Mouse (Mus musculus) midbrain, embryonic 14.5 days (tissue): Measurements from ENCODE around the gene H2-D1. TPM values are rescaled to one million over a fixed set of nuclear protein-coding genes. Genes with fewer than 3 reads are reported as not detected.
"Not testable (repeated sequence)": the region's sequence is repeated elsewhere in the genome, so short reads cannot be mapped to it uniquely, and the experiment has no call there.

Source experiments
- ATAC-seq: fragments of 200-750 bp; cut with Nextera tagmentation; 2 replicates; pipeline ENCODE4 v1.8.0; 2017; ENCODE audit warnings: moderate number of reproducible peaks, moderate library complexity; ENCODE audit not compliant: low FRiP score, low TSS enrichment
- DNase-seq: peaks from one replicate; pipeline ENCODE4 v3.0.0-alpha.2; 2015
- H3K27ac ChIP-seq: fragments of 300-500 bp; sonication (generic); replicated peaks from 2 replicates; pipeline ENCODE4 v1.5.1; 2014; ENCODE audit warnings: mild to moderate bottlenecking, low read depth, low read length, moderate library complexity
- H3K27me3 ChIP-seq: fragments of 300-500 bp; sonication (generic); 2 replicates; pipeline ENCODE4 v1.6.1; 2014; ENCODE audit warnings: low read length, control low read depth, mixed read lengths; ENCODE audit not compliant: control insufficient read depth, insufficient read depth
- H3K36me3 ChIP-seq: fragments of 300-500 bp; sonication (generic); 2 replicates; pipeline ENCODE4 v1.6.1; 2014; ENCODE audit warnings: low read length, control low read depth; ENCODE audit not compliant: control insufficient read depth, insufficient read depth
- H3K4me1 ChIP-seq: fragments of 300-500 bp; sonication (generic); 2 replicates; pipeline ENCODE4 v1.6.1; 2014; ENCODE audit warnings: mild to moderate bottlenecking, antibody characterized with exemption, low read length, control low read depth; ENCODE audit not compliant: control insufficient read depth, insufficient read depth
- H3K4me2 ChIP-seq: fragments of 300-500 bp; sonication (generic); 2 replicates; pipeline ENCODE4 v1.6.1; 2014; ENCODE audit warnings: mild to moderate bottlenecking, low read length, moderate library complexity
- H3K4me3 ChIP-seq: fragments of 300-500 bp; sonication (generic); replicated peaks from 2 replicates; pipeline ENCODE4 v1.5.1; 2014; ENCODE audit warnings: low read depth, low read length
- H3K9ac ChIP-seq: fragments of 300-500 bp; sonication (generic); replicated peaks from 2 replicates; pipeline ENCODE4 v1.6.1; 2014; ENCODE audit warnings: mild to moderate bottlenecking, low read length, moderate library complexity
- H3K9me3 ChIP-seq: fragments of 300-500 bp; sonication (generic); 2 replicates; pipeline ENCODE4 v1.6.1; 2016; ENCODE audit warnings: low read length, control low read depth, mixed read lengths; ENCODE audit not compliant: control insufficient read depth
- whole genome bisulfite sequencing: fragments of 180-500 bp; shearing (Covaris S2); extraction: QIAGEN DNeasy Blood & Tissue Kit; methylation state at CpG from one replicate; pipeline ENCODE4 v1.1.7; 2014; 5-methylcytosine and 5-hydroxymethylcytosine counted together
- polyA plus RNA-seq: library from polyadenylated mRNA; unstranded; fragments of >200 nt; fragmentation: Nextera tagmentation; extraction: Ambion mirVana; gene quantifications from 2 replicates; pipeline ENCODE4 v1.2.1, GENCODE M21; 2014

The H2-D1 gene
- polyA plus RNA-seq, 1 experiment from 2014 or later, result 68.5 TPM

DNA sequence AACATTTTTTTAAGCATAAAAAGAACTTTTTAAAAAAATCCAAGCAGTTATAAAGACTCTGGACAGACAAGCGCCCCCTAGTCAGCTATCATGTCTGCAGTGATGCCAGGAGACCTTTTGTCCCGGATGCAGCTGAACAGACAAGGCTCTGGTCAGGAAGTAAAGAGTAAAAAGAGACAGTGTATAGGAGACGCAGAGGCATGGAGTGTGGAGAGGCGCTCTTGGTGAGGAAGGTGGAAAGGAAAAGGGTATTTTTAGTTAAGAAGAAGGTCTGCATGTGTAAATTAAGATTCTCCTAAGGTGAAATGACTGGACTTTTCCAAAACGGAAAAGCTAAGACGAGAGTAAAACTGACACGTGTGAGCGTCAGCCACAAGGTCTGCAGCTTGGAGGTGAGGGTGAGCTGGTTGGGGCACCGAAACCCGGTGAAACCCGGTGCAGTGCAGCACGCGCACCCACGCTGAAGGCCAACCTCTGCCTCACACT is 35.9 kb upstream of the H2-D1 start:
- Histone ChIP-seq H3K4me3 (no peak overlapping the region), H3K9me3 (no peaks in the 10 kb centered on the region), H3K27ac (no peak overlapping the region), H3K36me3 (peaks cover 60% of the 10 kb centered on the region), H3K9ac (no peak overlapping the region), H3K4me2 (no peak overlapping the region), H3K4me1 (no peaks in the 10 kb centered on the region), H3K27me3 (no peaks in the 10 kb centered on the region)
- 90% methylated on average over 14 of the region's 14 CpGs for WGBS
- ATAC-seq (no peak), DNase-seq (no peak)

DNA sequence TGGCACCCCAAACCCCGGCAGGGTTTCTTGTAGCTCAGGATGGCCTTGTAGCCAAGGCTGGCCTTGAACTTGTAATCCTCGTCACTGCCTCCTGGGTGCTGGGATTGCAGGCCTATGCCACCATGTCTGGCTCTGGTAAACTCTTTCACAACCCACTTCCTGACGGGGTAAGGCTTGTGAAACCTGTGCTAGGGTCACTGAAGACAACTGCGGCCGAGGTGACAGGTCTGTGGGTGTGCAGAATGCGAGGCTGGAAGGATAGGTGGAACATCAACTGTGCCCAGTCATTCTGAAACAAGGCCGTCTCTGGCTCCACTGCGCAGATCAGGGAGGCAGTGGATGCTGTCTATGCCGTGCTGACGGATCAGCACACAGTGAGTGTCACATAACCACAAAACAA is 31.5 kb upstream of the H2-D1 start:
- Histone ChIP-seq H3K27ac (no peak overlapping the region), H3K36me3 (peaks cover 51% of the 10 kb centered on the region), H3K4me2 (no peak overlapping the region), H3K27me3 (no peaks in the 10 kb centered on the region), H3K9me3 (no peaks in the 10 kb centered on the region), H3K4me3 (no peak overlapping the region), H3K9ac (no peak overlapping the region), H3K4me1 (peaks cover 9% of the 10 kb centered on the region; the same call in 1 of the 2 replicates)
- no peak for DNase-seq
- whole genome bisulfite sequencing, result 94% methylated on average over 10 of the region's 10 CpGs
- ATAC-seq, result no peak

DNA sequence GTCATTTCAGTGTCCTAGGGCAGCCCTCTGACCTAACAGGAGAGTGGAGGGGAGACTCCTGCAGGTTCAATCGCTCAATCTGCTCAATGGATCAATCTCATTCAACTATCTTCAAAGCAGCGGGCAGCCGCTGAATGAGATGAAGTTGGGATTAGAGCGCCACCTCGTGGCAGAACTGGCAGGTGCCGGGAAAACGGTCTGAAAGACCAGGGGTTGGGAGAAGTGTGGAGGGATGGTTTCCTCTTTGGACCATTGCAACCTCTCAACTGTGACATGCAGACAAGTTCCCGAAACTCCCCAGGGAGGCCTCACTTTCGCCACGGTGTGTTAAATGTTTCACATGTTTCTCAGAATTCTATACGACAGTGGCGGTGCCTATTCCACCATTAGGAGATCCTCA is 30.5 kb upstream of the H2-D1 start:
- 9% methylated on average over 12 of the region's 12 CpGs for WGBS
- Histone ChIP-seq H3K9ac (no peak overlapping the region; the same call in 1 of the 2 replicates), H3K4me2 (peak overlapping the region; percentile 32; the same call in 1 of the 2 replicates)

DNA sequence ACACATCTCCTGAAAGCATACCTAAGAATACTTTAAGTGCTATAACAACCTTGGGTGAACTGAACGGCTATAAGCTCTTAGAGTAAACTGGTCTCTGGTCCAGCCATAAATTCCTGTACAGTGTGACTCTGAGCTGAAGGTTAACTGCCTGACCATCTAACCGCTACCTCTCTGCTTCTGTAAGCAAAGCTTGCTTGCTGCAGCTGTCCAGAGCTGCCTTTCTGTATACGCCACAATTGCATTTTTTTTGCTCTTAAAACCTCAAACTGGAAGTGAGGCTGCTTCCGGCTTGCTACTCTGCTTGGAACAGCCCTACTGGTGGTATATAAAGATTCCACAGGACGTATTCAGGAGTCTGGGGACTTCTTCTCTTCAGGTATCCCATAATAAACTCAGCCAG is 29.9 kb upstream of the H2-D1 start:
- Histone ChIP-seq H3K4me1 (peaks cover 14% of the 10 kb centered on the region; the same call in 1 of the 2 replicates), H3K27me3 (no peaks in the 10 kb centered on the region)
- WGBS, result 92% methylated on average over 5 of the region's 5 CpGs

More for the DNA sequence above, 30.5 kb upstream of the H2-D1 start:
- Histone ChIP-seq H3K27ac (no peak overlapping the region), H3K4me1 (peaks cover 14% of the 10 kb centered on the region; the same call in 1 of the 2 replicates), H3K9me3 (no peaks in the 10 kb centered on the region), H3K4me3 (no peak overlapping the region), H3K27me3 (no peaks in the 10 kb centered on the region), H3K36me3 (peaks cover 45% of the 10 kb centered on the region)
- ATAC-seq (no peak), DNase-seq (peak; percentile 93)

DNA sequence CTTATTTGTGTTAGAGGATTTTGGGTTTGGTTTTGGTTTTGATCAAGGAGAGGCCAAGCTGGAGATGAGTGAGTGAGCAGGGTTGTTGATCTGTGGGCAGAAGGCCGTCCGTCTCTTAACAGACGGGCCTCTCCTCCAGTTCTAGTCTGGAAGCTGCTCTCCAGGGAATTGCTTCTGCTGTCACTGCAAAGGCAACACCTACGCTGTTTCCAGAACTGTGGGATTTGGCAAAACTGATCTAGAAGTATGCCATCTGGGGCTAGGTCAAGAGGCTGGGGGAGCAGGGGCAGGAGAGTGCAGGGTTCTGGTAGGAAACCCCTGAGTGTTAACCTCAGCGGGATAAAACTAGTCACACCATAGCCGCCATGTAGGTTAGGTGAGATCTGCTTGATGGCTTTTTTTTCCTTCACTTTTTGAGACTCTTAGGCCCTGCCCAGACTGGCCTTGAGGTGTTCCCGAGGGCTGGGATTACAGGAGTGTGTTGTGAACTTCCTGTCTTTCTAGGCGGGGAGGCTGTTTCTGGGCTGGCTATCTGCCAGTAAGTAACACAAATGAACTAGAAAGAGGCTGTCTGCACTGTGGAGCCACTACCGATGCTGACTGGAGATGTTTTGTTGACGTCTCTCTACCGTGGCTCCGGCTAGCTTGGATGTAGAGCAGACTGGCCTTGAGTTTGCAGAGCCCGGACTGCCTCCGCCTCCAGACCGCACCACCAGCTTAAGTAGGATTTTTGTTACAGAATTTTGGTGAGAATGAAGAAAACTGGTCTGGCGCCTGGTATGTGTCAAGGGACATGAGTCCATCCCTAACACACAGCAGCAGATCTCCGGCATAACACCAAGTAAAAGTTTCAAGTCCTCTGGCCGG is 29.2 kb upstream of the H2-D1 start, which contains the start of gene Atp6v1g2:
Gene Atp6v1g2 (plus strand): TSS at position 547 of the 867 bp plus-strand sequence.
- WGBS, result 84% methylated on average over 18 of the region's 18 CpGs
- DNase-seq (no peak), ATAC-seq (no peak)
- Histone ChIP-seq H3K36me3 (peaks cover 34% of the 10 kb centered on the region), H3K9ac (no peak within 1 kb of the TSS), H3K4me1 (peaks cover 14% of the 10 kb centered on the region; the same call in 1 of the 2 replicates), H3K4me3 (peak within 1 kb of the TSS; percentile 52; the same call in 1 of the 2 replicates), H3K9me3 (no peaks in the 10 kb centered on the region), H3K27ac (no peak within 1 kb of the TSS), H3K4me2 (peak within 1 kb of the TSS; percentile 91), H3K27me3 (no peaks in the 10 kb centered on the region)

More for the DNA sequence above, 29.9 kb upstream of the H2-D1 start:
- DNase-seq, result no peak
- no peak overlapping the region for H3K4me2 ChIP-seq
- H3K36me3 ChIP-seq, result peaks cover 39% of the 10 kb centered on the region
- no peak for ATAC-seq
- H3K4me3 ChIP-seq, result no peak overlapping the region
- no peak overlapping the region for H3K27ac ChIP-seq
- H3K9ac ChIP-seq, result no peak overlapping the region
- H3K9me3 ChIP-seq, result no peaks in the 10 kb centered on the region

DNA sequence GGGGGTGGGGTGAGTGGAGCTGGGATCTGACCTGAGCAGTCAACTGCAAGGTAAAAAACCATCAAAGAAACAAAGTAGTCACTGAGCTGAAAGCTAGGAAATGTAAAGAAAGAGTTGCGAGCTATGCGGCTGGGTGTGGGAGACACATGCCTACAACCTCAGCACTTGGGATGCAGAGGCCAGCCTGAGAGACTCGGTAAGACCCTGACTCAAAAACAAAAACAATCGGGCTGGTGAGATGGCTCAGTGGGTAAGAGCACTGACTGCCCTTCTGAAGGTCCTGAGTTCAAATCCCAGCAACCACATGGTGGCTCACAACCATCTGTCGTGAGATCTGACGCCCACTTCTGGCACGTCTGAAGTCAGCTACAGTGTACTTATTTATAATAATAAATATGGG is 28.4 kb upstream of the H2-D1 start:
- 89% methylated on average over 7 of the region's 7 CpGs for WGBS
- H3K4me1 ChIP-seq, result peaks cover 14% of the 10 kb centered on the region; the same call in 1 of the 2 replicates
- H3K9me3 ChIP-seq, H3K9ac ChIP-seq, H3K27me3 ChIP-seq, DNase-seq, H3K27ac ChIP-seq, ATAC-seq: not testable (repeated sequence)
- H3K36me3 ChIP-seq, result peaks cover 27% of the 10 kb centered on the region
- peak overlapping the region; percentile 52; the same call in 1 of the 2 replicates for H3K4me3 ChIP-seq
- peak overlapping the region; percentile 91 for H3K4me2 ChIP-seq

DNA sequence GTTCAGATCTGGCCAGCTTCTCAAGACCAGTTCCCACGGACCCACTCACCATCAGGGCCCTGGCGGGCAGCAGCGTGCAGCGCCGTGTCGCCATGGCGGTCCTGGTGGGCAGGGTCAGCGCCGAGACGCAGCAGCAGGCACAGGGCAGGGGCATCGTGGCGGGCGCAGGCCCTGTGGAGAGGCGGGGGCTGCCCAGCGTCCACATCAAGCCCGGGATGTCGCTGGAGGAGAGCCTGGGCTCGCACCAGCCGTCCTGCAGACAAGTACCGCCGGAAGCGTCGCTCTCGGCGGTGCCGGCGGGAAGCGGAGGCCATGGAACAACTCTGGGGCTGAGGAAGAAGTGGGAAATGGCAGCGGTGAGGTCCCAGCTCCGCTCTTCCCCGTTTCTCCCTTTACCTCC is 27.6 kb upstream of the H2-D1 start:
- WGBS, result 6% methylated on average over 31 of the region's 31 CpGs

DNA sequence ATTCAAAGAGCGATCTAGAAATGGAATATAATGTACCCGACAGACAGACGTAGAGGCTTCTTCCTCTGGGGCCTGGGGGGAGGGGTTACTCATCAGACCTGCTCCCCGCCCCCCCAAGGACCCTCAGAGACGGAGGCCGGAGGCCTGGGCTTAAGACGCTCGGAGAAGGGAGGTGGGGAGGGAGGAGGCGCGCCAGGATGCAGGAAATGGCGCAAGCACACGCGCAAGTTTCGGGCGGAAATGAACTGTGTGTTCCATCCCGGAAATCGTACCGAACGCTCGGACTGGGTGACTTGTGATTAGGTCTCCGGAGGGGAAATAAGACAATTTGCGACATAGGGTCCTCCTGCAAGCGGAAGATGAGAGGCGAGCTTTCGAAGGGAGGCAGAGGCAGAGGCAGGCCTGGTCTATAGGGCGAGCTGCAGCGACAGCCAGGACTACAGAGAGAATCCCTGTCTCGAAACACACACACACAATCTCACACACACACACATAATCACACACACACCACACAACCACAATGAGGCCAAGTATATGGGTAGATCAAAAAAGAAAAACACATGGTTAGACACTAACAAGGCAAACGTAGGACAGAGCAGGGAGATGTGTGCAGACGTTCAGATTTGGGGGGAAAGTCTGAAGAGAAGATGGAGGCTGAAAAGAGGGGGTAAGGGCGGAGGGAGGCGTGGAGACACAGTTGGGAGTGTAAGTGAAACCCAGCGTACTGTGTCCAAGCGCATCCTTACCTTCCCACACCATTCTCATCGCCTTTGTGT is 26.7 kb upstream of the H2-D1 start, which contains the start of gene Nfkbil1:
Gene Nfkbil1 (minus strand): TSS at position 179 of the 776 bp plus-strand sequence.
- H3K27me3 ChIP-seq, result no peaks in the 10 kb centered on the region
- H3K36me3 ChIP-seq, result peaks cover 13% of the 10 kb centered on the region
- H3K9ac ChIP-seq, result peak within 1 kb of the TSS; percentile 74
- peak within 1 kb of the TSS; percentile 88 for H3K27ac ChIP-seq
- ATAC-seq (peak; percentile 77), DNase-seq (peak; percentile 96)
- peak within 1 kb of the TSS; percentile 52 for H3K4me3 ChIP-seq
- peak within 1 kb of the TSS; percentile 91 for H3K4me2 ChIP-seq
- under 1% methylated on average over 35 of the region's 35 CpGs for WGBS
- no peaks in the 10 kb centered on the region for H3K9me3 ChIP-seq
- H3K4me1 ChIP-seq, result peaks cover 20% of the 10 kb centered on the region

More for the DNA sequence above, 27.6 kb upstream of the H2-D1 start:
- H3K36me3 ChIP-seq, result peaks cover 18% of the 10 kb centered on the region
- ATAC-seq (no peak), DNase-seq (peak; percentile 43)
- H3K9me3 ChIP-seq, result no peaks in the 10 kb centered on the region
- peak overlapping the region; percentile 88 for H3K27ac ChIP-seq
- H3K27me3 ChIP-seq, result no peaks in the 10 kb centered on the region
- peak overlapping the region; percentile 91 for H3K4me2 ChIP-seq
- H3K4me3 ChIP-seq, result peak overlapping the region; percentile 52
- peak overlapping the region; percentile 74 for H3K9ac ChIP-seq
- peaks cover 14% of the 10 kb centered on the region; the same call in 1 of the 2 replicates for H3K4me1 ChIP-seq
